ENCODE assay signal across 10 mouse cellular contexts in the genomic region with DNA sequence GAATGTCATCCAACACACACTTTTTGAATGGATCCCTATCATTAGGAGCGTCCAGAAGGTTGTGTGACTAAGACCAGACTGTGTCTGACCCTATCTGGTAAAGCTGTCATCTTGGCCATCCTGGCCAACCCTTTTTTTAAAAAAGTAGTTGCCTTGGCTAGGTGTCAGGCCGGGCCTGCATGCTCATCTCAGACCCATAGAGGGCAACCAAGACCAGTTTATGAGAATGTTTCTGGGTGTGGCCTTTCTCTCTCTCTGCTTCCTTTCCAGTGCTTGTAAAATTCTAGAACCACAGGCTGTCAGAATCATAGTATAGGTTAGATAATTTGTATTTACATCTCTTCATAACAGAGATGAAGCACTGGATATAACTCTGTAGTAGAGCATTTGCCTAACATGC.
DNase-seq lines count a peak whose midpoint lies in the region; ATAC-seq and TF ChIP-seq lines count a peak whose summit lies in the region.
"Had no signal": no experiment of that assay in that cellular context is flagged by ENCODE, and none has a peak within 500 bp of the region (broad histone marks: within the 10 kb centered on the region; RNA-seq: fewer than 3 reads in every experiment).

No protein-coding gene starts in this region.

- TF ChIP-seq CTCF in embryonic fibroblast, embryonic 13.5 days (IDR thresholded peaks at IDR 0.05; ENCODE audit: borderline replicate concordance, insufficient read depth, low read length): no peak

- H3K27me3 ChIP-seq in midbrain, embryonic 13.5 days: no peaks in the 10 kb centered on the region
- no peaks in the 10 kb centered on the region for H3K27me3 ChIP-seq in midbrain, embryonic 10.5 days (ENCODE audit: low read depth, poor library complexity, severe bottlenecking)
- H3K27me3 ChIP-seq: neural tube, embryonic 12.5 days had no signal

- H3K9me3 ChIP-seq in midbrain, embryonic 13.5 days: no peaks in the 10 kb centered on the region
- H3K9me3 ChIP-seq in midbrain, embryonic 10.5 days (replicated peaks): no peaks in the 10 kb centered on the region
- H3K9me3 ChIP-seq: neural tube, embryonic 12.5 days had no signal

- DNase-seq in midbrain, embryonic 10.5 days (ENCODE audit: low spot score): no peak
- peak; percentile 48 for DNase-seq in adrenal gland, postnatal 25 days
- peak; percentile 78 for DNase-seq in heart, postnatal 4 days
- DNase-seq in left cerebral cortex, postnatal 14 days (ENCODE audit: low spot score in 2 of 2): peak; percentile 39 to 58
- DNase-seq in thymus, postnatal 10 days (ENCODE audit: low spot score in 2 of 2): peak; percentile 14 to 42

- intact Hi-C loops in left cerebral cortex, postnatal 14 days (cut with DNase I): loop anchor here (5.0 kb wide), 1 partner anchor 158 kb away; no protein-coding TSS in a partner anchor

- H3K36me3 ChIP-seq in midbrain, embryonic 13.5 days: no peaks in the 10 kb centered on the region
- no peaks in the 10 kb centered on the region for H3K36me3 ChIP-seq in midbrain, embryonic 10.5 days
- H3K36me3 ChIP-seq: neural tube, embryonic 12.5 days had no signal

- no peaks in the 10 kb centered on the region for H3K4me1 ChIP-seq in midbrain, embryonic 13.5 days (replicated peaks)
- no peaks in the 10 kb centered on the region for H3K4me1 ChIP-seq in midbrain, embryonic 10.5 days
- no peaks in the 10 kb centered on the region for H3K4me1 ChIP-seq in embryonic fibroblast, embryonic 13.5 days (ENCODE audit: control insufficient read depth, insufficient read depth, low read length)
- H3K4me1 ChIP-seq: neural tube, embryonic 12.5 days had no signal

- no peak overlapping the region for H3K4me3 ChIP-seq in midbrain, embryonic 13.5 days (replicated peaks)
- no peak overlapping the region for H3K4me3 ChIP-seq in midbrain, embryonic 10.5 days
- H3K4me3 ChIP-seq in embryonic fibroblast, embryonic 13.5 days (ENCODE audit: insufficient read depth, low read length): no peak overlapping the region
- H3K4me3 ChIP-seq: erythroblast, embryonic 14.5 days; neural tube, embryonic 12.5 days had no signal

- 0 out of 2 replicates have a peak, but pooled peaks have one; percentile 40 for ATAC-seq in midbrain, embryonic 13.5 days
- peak; percentile 98 for ATAC-seq in neutrophil, adult 5-6 weeks (ENCODE audit: extremely low read depth, insufficient number of reproducible peaks, low FRiP score, poor library complexity, severe bottlenecking)

- TF ChIP-seq POLR2A in embryonic fibroblast, embryonic 13.5 days (IDR thresholded peaks at IDR 0.05; ENCODE audit: low read depth, low read length): no peak

- H3K4me2 ChIP-seq in midbrain, embryonic 13.5 days (replicated peaks): no peak overlapping the region
- H3K4me2 ChIP-seq: neural tube, embryonic 12.5 days had no signal

- WGBS in midbrain, embryonic 13.5 days: 44% methylated on average over 2 of the region's 2 CpGs
- 39% methylated on average over 2 of the region's 2 CpGs for whole genome bisulfite sequencing in midbrain, embryonic 10.5 days

- H3K27ac ChIP-seq in midbrain, embryonic 13.5 days: no peak overlapping the region
- H3K27ac ChIP-seq in midbrain, embryonic 10.5 days (replicated peaks): no peak overlapping the region
- H3K27ac ChIP-seq in embryonic fibroblast, embryonic 13.5 days (ENCODE audit: insufficient read depth, low read length): peak overlapping the region; percentile 47; the same call in 1 of the 2 replicates
- H3K27ac ChIP-seq: neural tube, embryonic 12.5 days had no signal

- H3K9ac ChIP-seq in midbrain, embryonic 13.5 days (replicated peaks): no peak overlapping the region
- H3K9ac ChIP-seq: neural tube, embryonic 12.5 days had no signal
